Mouse (Mus musculus) heart, embryonic 11.5 days (tissue): ENCODE data around the gene Fam228a. TPM values are rescaled to one million over a fixed set of nuclear protein-coding genes. Genes with fewer than 3 reads are reported as not detected.
"Not testable (repeated sequence)": the region's sequence is repeated elsewhere in the genome, so short reads cannot be mapped to it uniquely, and the experiment has no call there.

ENCODE experiments used
- ATAC-seq: fragments of 200-750 bp; cut with Nextera tagmentation; replicated peaks from 2 replicates; pipeline ENCODE4 v1.8.0; 2017; ENCODE audit warnings: moderate library complexity; ENCODE audit not compliant: insufficient number of reproducible peaks, low FRiP score, low TSS enrichment
- H3K27ac ChIP-seq: fragments of 300-500 bp; sonication (generic); 2 replicates; pipeline ENCODE4 v1.5.1; 2014; ENCODE audit warnings: mild to moderate bottlenecking, low read depth, low read length
- H3K27me3 ChIP-seq: fragments of 300-500 bp; sonication (generic); 2 replicates; pipeline ENCODE4 v1.6.1; 2014; ENCODE audit warnings: mild to moderate bottlenecking, low read length, mixed read lengths; ENCODE audit not compliant: control insufficient read depth, insufficient read depth
- H3K36me3 ChIP-seq: fragments of 300-500 bp; sonication (generic); 2 replicates; pipeline ENCODE4 v1.6.1; 2014; ENCODE audit warnings: mild to moderate bottlenecking, low read length, moderate library complexity, mixed read lengths; ENCODE audit not compliant: control insufficient read depth, insufficient read depth
- H3K4me1 ChIP-seq: fragments of 300-500 bp; sonication (generic); 2 replicates; pipeline ENCODE4 v1.6.1; 2014; ENCODE audit warnings: low read length; ENCODE audit not compliant: control insufficient read depth, insufficient read depth
- H3K4me2 ChIP-seq: fragments of 300-500 bp; sonication (generic); 2 replicates; pipeline ENCODE4 v1.6.1; 2014; ENCODE audit warnings: mild to moderate bottlenecking, moderate library complexity
- H3K4me3 ChIP-seq: fragments of 300-500 bp; sonication (generic); 2 replicates; pipeline ENCODE4 v1.5.1; 2014; ENCODE audit warnings: low read depth, low read length
- H3K9ac ChIP-seq: fragments of 300-500 bp; sonication (generic); 2 replicates; pipeline ENCODE4 v1.6.1; 2014; ENCODE audit warnings: mild to moderate bottlenecking, low read depth, low read length, moderate library complexity
- H3K9me3 ChIP-seq: fragments of 300-500 bp; sonication (generic); replicated peaks from 2 replicates; pipeline ENCODE4 v1.6.1; 2016; ENCODE audit warnings: low read length; ENCODE audit not compliant: control insufficient read depth
- WGBS: fragments of 180-500 bp; shearing (Covaris S2); extraction: QIAGEN DNeasy Blood & Tissue Kit; methylation state at CpG from one replicate; pipeline ENCODE4 v1.1.7; 2014; ENCODE audit not compliant: insufficient replicate concordance; 5-methylcytosine and 5-hydroxymethylcytosine counted together
- polyA plus RNA-seq: library from polyadenylated mRNA; unstranded; fragments of >200 nt; fragmentation: Nextera tagmentation; extraction: Ambion mirVana; gene quantifications from 2 replicates; pipeline ENCODE4 v1.2.1, GENCODE M21; 2014

Fam228a gene
- polyA plus RNA-seq, 1 experiment from 2014 or later, result 0.26 TPM

- no peak for ATAC-seq
- no peak overlapping the region for H3K4me3 ChIP-seq
- no peaks in the 10 kb centered on the region for H3K9me3 ChIP-seq
- H3K27ac ChIP-seq, result no peak overlapping the region
- H3K27me3 ChIP-seq, result no peaks in the 10 kb centered on the region
- peaks cover 5% of the 10 kb centered on the region for H3K4me1 ChIP-seq
- H3K4me2 ChIP-seq, result no peak overlapping the region
- H3K36me3 ChIP-seq, result peaks cover 12% of the 10 kb centered on the region; the same call in 1 of the 2 replicates
- WGBS, result 86% methylated on average over 7 of the region's 7 CpGs
- H3K9ac ChIP-seq, result no peak overlapping the region
These were observed 28.3 kb downstream of the Fam228a start for GRCm38 (mm10) chr12:4709926-4710325.

GRCm38 (mm10) chr12:4708881-4709604 is 29.2 kb downstream of the Fam228a start:
- no peak for ATAC-seq
- peaks cover 12% of the 10 kb centered on the region; the same call in 1 of the 2 replicates for H3K36me3 ChIP-seq

GRCm38 (mm10) chr12:4708296-4708695 is 29.9 kb downstream of the Fam228a start:
- 70% methylated on average over 4 of the region's 4 CpGs for WGBS
- no peaks in the 10 kb centered on the region for H3K27me3 ChIP-seq
- no peak overlapping the region for H3K4me3 ChIP-seq
- H3K27ac ChIP-seq, result no peak overlapping the region
- H3K4me2 ChIP-seq, result no peak overlapping the region
- H3K36me3 ChIP-seq, result peaks cover 12% of the 10 kb centered on the region; the same call in 1 of the 2 replicates
- no peak for ATAC-seq
- no peaks in the 10 kb centered on the region for H3K9me3 ChIP-seq
- H3K9ac ChIP-seq, result no peak overlapping the region
- H3K4me1 ChIP-seq, result no peaks in the 10 kb centered on the region; the same call in 1 of the 2 replicates

More at GRCm38 (mm10) chr12:4708881-4709604, 29.2 kb downstream of the Fam228a start:
- no peaks in the 10 kb centered on the region for H3K9me3 ChIP-seq
- H3K4me2 ChIP-seq, result no peak overlapping the region
- no peak overlapping the region for H3K4me3 ChIP-seq
- no peak overlapping the region for H3K9ac ChIP-seq
- H3K27ac ChIP-seq, result no peak overlapping the region
- no peaks in the 10 kb centered on the region for H3K27me3 ChIP-seq
- WGBS, result 73% methylated on average over 8 of the region's 8 CpGs
- H3K4me1 ChIP-seq, result no peaks in the 10 kb centered on the region; the same call in 1 of the 2 replicates

- WGBS, result 92% methylated on average over 14 of the region's 14 CpGs
- Histone ChIP-seq H3K4me2 (no peak overlapping the region), H3K27ac (no peak overlapping the region), H3K27me3 (no peaks in the 10 kb centered on the region), H3K4me3 (no peak overlapping the region), H3K4me1 (no peaks in the 10 kb centered on the region; the same call in 1 of the 2 replicates), H3K36me3 (peaks cover 7% of the 10 kb centered on the region; the same call in 1 of the 2 replicates), H3K9ac (no peak overlapping the region), H3K9me3 (no peaks in the 10 kb centered on the region)
- ATAC-seq, result no peak
These were observed 30.7 kb downstream of the Fam228a start for GRCm38 (mm10) chr12:4707488-4708017.

GRCm38 (mm10) chr12:4706901-4707300 is 31.3 kb downstream of the Fam228a start:
- Histone ChIP-seq H3K27ac (no peak overlapping the region), H3K4me1 (no peaks in the 10 kb centered on the region; the same call in 1 of the 2 replicates), H3K27me3 (no peaks in the 10 kb centered on the region), H3K4me2 (no peak overlapping the region), H3K9me3 (no peaks in the 10 kb centered on the region), H3K36me3 (peaks cover 4% of the 10 kb centered on the region; the same call in 1 of the 2 replicates), H3K9ac (no peak overlapping the region), H3K4me3 (no peak overlapping the region)
- no peak for ATAC-seq
- WGBS, result 80% methylated on average over 10 of the region's 10 CpGs

DNA sequence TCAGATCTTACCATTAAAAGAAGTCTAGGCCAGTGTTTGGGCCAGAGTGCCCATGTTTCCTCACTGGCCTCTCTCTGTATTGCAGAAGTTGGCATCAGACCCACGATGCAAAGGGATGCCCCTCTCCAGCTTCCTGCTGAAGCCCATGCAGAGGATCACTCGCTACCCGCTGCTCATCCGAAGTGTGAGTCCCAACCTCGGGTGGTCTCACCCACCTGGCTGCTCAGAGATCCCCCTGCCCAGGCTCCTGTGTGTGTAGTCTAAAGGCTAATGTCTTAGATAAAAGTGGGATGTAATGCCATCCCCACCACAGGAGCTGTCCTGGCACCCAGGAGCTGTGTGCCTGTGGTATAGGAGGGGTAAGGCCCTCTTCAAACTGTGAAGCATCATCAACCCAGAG is 32.1 kb downstream of the Fam228a start:
- Histone ChIP-seq H3K9me3 (no peaks in the 10 kb centered on the region), H3K4me3 (no peak overlapping the region), H3K36me3 (peaks cover 4% of the 10 kb centered on the region), H3K4me2 (no peak overlapping the region), H3K27me3 (no peaks in the 10 kb centered on the region), H3K27ac (no peak overlapping the region), H3K9ac (no peak overlapping the region), H3K4me1 (no peaks in the 10 kb centered on the region; the same call in 1 of the 2 replicates)
- ATAC-seq, result no peak
- 87% methylated on average over 5 of the region's 5 CpGs for WGBS

DNA sequence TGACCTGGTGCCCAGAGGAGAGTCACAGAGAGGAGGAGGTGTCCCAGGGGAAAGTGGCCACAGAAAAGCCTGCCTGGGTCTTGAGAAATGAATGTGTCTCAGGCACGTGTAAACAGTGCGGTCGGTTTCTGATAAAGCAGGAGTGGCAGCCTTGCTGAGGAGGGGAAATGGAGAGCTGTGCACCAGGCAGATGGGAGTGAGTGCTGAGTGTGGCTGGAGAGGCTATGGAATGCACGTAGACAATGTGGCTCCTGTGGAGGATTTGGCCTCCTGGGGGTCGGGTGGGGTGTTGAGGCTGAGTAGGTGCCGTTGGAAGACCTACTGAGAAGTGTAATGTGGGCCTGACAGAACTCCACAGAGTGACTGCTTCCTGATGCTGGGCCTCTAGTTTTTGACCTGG is 32.6 kb downstream of the Fam228a start:
- not testable (repeated sequence) for H3K9me3 ChIP-seq, H3K4me1 ChIP-seq, H3K36me3 ChIP-seq, H3K27ac ChIP-seq, H3K27me3 ChIP-seq, ATAC-seq, H3K9ac ChIP-seq, H3K4me3 ChIP-seq, H3K4me2 ChIP-seq
- WGBS, result 29% methylated on average over 6 of the region's 6 CpGs

GRCm38 (mm10) chr12:4694534-4694933 is 43.7 kb downstream of the Fam228a start:
- Histone ChIP-seq H3K27me3 (no peaks in the 10 kb centered on the region), H3K9me3 (no peaks in the 10 kb centered on the region), H3K4me2 (no peak overlapping the region), H3K36me3 (peaks cover 8% of the 10 kb centered on the region), H3K27ac (no peak overlapping the region), H3K4me3 (no peak overlapping the region), H3K4me1 (peaks cover 4% of the 10 kb centered on the region; the same call in 1 of the 2 replicates), H3K9ac (no peak overlapping the region)
- 77% methylated on average over 1 of the region's 1 CpGs for WGBS
- ATAC-seq, result no peak
